Mouse (Mus musculus) hindbrain, embryonic 16.5 days (tissue): Measurements from ENCODE around the gene Zfr2. TPM values are rescaled to one million over a fixed set of nuclear protein-coding genes. Genes with fewer than 3 reads are reported as not detected.

Experiments used
- microRNA-seq: library from miRNA; unstranded; fragments of <30 nt; microRNA quantifications from one replicate; pipeline ENCODE4, GENCODE M21; 2017
- polyA plus RNA-seq: library from polyadenylated mRNA; unstranded; fragments of >200 nt; fragmentation: Nextera tagmentation; extraction: Ambion mirVana; gene quantifications from 2 replicates; pipeline ENCODE4 v1.2.1, GENCODE M21; 2015

Gene Zfr2
- polyA plus RNA-seq, 1 experiment from 2014 or later, result 23.8 TPM

Small RNA genes within 50 kb of the gene (microRNA-seq; reads per million reads assigned to microRNA genes)
- 8.3 reads per million, percentile 25 among the genes with 10 or more reads in this experiment for gene Mir3057

Other genes with a start within 250 kb of the Zfr2 start
- 25.4 and 27.0 TPM in 2 replicates for gene Gng7, start 218.2 kb upstream of the Zfr2 start, polyA plus RNA-seq
- 74.4 and 81.7 TPM in 2 replicates for gene Diras1, start 207.5 kb upstream of the Zfr2 start, polyA plus RNA-seq
- gene Slc39a3, start 195.7 kb upstream of the Zfr2 start, polyA plus RNA-seq, result 48.3 and 54.3 TPM in 2 replicates
- gene Sgta, start 173.0 kb upstream of the Zfr2 start, polyA plus RNA-seq, result 334 and 346 TPM in 2 replicates
- gene Thop1, start 163.1 kb upstream of the Zfr2 start, polyA plus RNA-seq, result 49.8 and 53.5 TPM in 2 replicates
- 0.24 and 0.32 TPM in 2 replicates for gene Creb3l3, start 134.3 kb upstream of the Zfr2 start, polyA plus RNA-seq
- 236 and 240 TPM in 2 replicates for gene Map2k2, start 127.2 kb upstream of the Zfr2 start, polyA plus RNA-seq
- gene Zbtb7a, start 97.9 kb upstream of the Zfr2 start, polyA plus RNA-seq, result 13.3 and 13.6 TPM in 2 replicates
- gene Pias4, start 65.2 kb upstream of the Zfr2 start, polyA plus RNA-seq, result 47.1 and 56.9 TPM in 2 replicates
- 525 and 551 TPM in 2 replicates for gene Eef2, start 56.5 kb upstream of the Zfr2 start, polyA plus RNA-seq
- 49.0 and 58.7 TPM in 2 replicates for gene Dapk3, start 50.1 kb upstream of the Zfr2 start, polyA plus RNA-seq
- not detected in 2 replicates for gene 4930442H23Rik, start 49.3 kb upstream of the Zfr2 start, polyA plus RNA-seq
- gene Nmrk2, start 31.1 kb upstream of the Zfr2 start, polyA plus RNA-seq, result 0.09 and 0.24 TPM in 2 replicates
- gene Atcay, start 2.3 kb upstream of the Zfr2 start, polyA plus RNA-seq, result 85.0 and 85.6 TPM in 2 replicates
- 60.4 and 72.8 TPM in 2 replicates for gene Matk, start 19.8 kb downstream of the Zfr2 start, polyA plus RNA-seq
- gene Mrpl54, start 33.8 kb downstream of the Zfr2 start, polyA plus RNA-seq, result 126 and 137 TPM in 2 replicates
- 39.2 and 41.8 TPM in 2 replicates for gene Apba3, start 33.8 kb downstream of the Zfr2 start, polyA plus RNA-seq
- gene Tjp3, start 58.4 kb downstream of the Zfr2 start, polyA plus RNA-seq, result 5.3 and 6.4 TPM in 2 replicates
- 128 and 144 TPM in 2 replicates for gene Pip5k1c, start 59.8 kb downstream of the Zfr2 start, polyA plus RNA-seq
- gene Cactin, start 87.9 kb downstream of the Zfr2 start, polyA plus RNA-seq, result 26.3 and 30.6 TPM in 2 replicates
- 5.4 and 6.3 TPM in 2 replicates for gene Tbxa2r, start 95.6 kb downstream of the Zfr2 start, polyA plus RNA-seq
- not detected in 2 replicates for gene Gipc3, start 110.1 kb downstream of the Zfr2 start, polyA plus RNA-seq
- gene Hmg20b, start 117.3 kb downstream of the Zfr2 start, polyA plus RNA-seq, result 31.7 TPM in 2 replicates
- 17.5 and 19.0 TPM in 2 replicates for gene Mfsd12, start 124.3 kb downstream of the Zfr2 start, polyA plus RNA-seq
- 0.49 and 1.1 TPM in 2 replicates for gene 4930404N11Rik, start 132.7 kb downstream of the Zfr2 start, polyA plus RNA-seq
- 149 and 156 TPM in 2 replicates for gene Fzr1, start 145.4 kb downstream of the Zfr2 start, polyA plus RNA-seq
- gene Dohh, start 151.3 kb downstream of the Zfr2 start, polyA plus RNA-seq, result 99.8 and 108 TPM in 2 replicates
- 7.9 and 9.4 TPM in 2 replicates for gene Gm48551, start 151.3 kb downstream of the Zfr2 start, polyA plus RNA-seq
- 1.5 and 2.2 TPM in 2 replicates for gene Gm48552, start 155.8 kb downstream of the Zfr2 start, polyA plus RNA-seq
- gene Smim24, start 159.9 kb downstream of the Zfr2 start, polyA plus RNA-seq, result 1.6 and 2.3 TPM in 2 replicates
- gene Nfic, start 222.5 kb downstream of the Zfr2 start, polyA plus RNA-seq, result 24.5 and 34.5 TPM in 2 replicates
- gene Celf5, start 249.6 kb downstream of the Zfr2 start, polyA plus RNA-seq, result 60.1 and 63.6 TPM in 2 replicates